Mouse (Mus musculus): Measurements from ENCODE around the gene Rpl13. TPM values are rescaled to one million over a fixed set of nuclear protein-coding genes. Genes with fewer than 3 reads are reported as not detected.
A peak's percentile ranks its signal among the peaks of the same experiment; 100 is the strongest.

The Rpl13 gene
- polyA plus RNA-seq, 1 experiment from 2014 or later = 811 TPM

- Histone ChIP-seq H3K4me1 (ENCODE audit: insufficient read depth) (peaks cover 20% of the 10 kb centered on the region), H3K9ac (replicated peaks) (peak overlapping the region; percentile 96), H3K36me3 (replicated peaks; ENCODE audit: insufficient read depth, low read length) (no peaks in the 10 kb centered on the region; the same call in 1 of the 2 replicates), H3K4me3 (ENCODE audit: low read depth, low read length) (peak overlapping the region; percentile 98), H3K4me2 (ENCODE audit: low read depth, low read length) (peak overlapping the region; percentile 92), H3K27me3 (ENCODE audit: insufficient read depth, low read length) (no peaks in the 10 kb centered on the region), H3K27ac (ENCODE audit: low read depth) (peak overlapping the region; percentile 91), H3K9me3 (ENCODE audit: low read length) (no peaks in the 10 kb centered on the region)
- DNase-seq (no peak), ATAC-seq (no peak)
- TF ChIP-seq CTCF (IDR thresholded peaks at IDR 0.05; ENCODE audit: low read depth) (peak; percentile 40), EP300 (IDR thresholded peaks at IDR 0.05; ENCODE audit: low read depth) (no peak)
- WGBS (ENCODE audit: insufficient replicate concordance) = 31% methylated on average over 7 of the region's 7 CpGs
These were observed 36.0 kb upstream of the Rpl13 start for GRCm38 (mm10) chr8:123066101-123066683.

- ATAC-seq = no peak
- Histone ChIP-seq H3K36me3 (replicated peaks; ENCODE audit: insufficient read depth, low read length) (peaks cover 12% of the 10 kb centered on the region), H3K4me2 (ENCODE audit: low read depth, low read length) (no peak overlapping the region), H3K27ac (ENCODE audit: low read depth) (no peak overlapping the region), H3K9ac (replicated peaks) (no peak overlapping the region), H3K4me1 (ENCODE audit: insufficient read depth) (peaks cover 10% of the 10 kb centered on the region), H3K27me3 (ENCODE audit: insufficient read depth, low read length) (no peaks in the 10 kb centered on the region), H3K9me3 (ENCODE audit: low read length) (no peaks in the 10 kb centered on the region), H3K4me3 (ENCODE audit: low read depth, low read length) (no peak overlapping the region)
- no peak for DNase-seq
- TF ChIP-seq CTCF (IDR thresholded peaks at IDR 0.05; ENCODE audit: low read depth) = no peak
- TF ChIP-seq EP300 (IDR thresholded peaks at IDR 0.05; ENCODE audit: low read depth) = no peak
- 80% methylated on average over 4 of the region's 4 CpGs for WGBS (ENCODE audit: insufficient replicate concordance)
These were observed 31.0 kb upstream of the Rpl13 start for GRCm38 (mm10) chr8:123071176-123071575.

DNA sequence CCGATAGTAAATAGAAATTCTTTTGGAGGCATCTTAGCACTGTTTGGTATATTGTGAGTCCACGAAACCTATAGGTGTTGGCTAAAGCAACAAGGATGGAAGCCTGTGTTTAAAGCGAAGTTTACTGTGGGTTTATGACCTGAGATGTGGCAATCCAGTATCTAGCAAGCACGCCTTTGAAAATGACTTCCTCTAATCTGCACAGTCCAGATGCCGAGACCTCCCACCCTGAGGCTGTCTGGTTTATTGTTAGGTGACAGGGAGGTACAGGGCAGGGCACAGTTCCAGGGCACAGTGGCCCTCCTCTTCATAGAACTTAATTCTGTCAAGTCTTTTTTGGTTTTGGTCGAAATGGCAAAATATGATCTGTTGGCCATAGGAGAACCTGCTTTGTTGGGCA is 24.9 kb upstream of the Rpl13 start:
- Histone ChIP-seq H3K9ac (replicated peaks) (no peak overlapping the region), H3K27me3 (ENCODE audit: insufficient read depth, low read length) (no peaks in the 10 kb centered on the region), H3K4me1 (ENCODE audit: insufficient read depth) (no peaks in the 10 kb centered on the region), H3K4me2 (ENCODE audit: low read depth, low read length) (no peak overlapping the region), H3K9me3 (ENCODE audit: low read length) (no peaks in the 10 kb centered on the region), H3K4me3 (ENCODE audit: low read depth, low read length) (no peak overlapping the region), H3K36me3 (replicated peaks; ENCODE audit: insufficient read depth, low read length) (peaks cover 49% of the 10 kb centered on the region), H3K27ac (ENCODE audit: low read depth) (no peak overlapping the region)
- 69% methylated on average over 6 of the region's 6 CpGs for whole genome bisulfite sequencing (ENCODE audit: insufficient replicate concordance)
- 0 out of 2 replicates have a peak, but pooled peaks have one; percentile 38 for ATAC-seq
- no peak for DNase-seq
- no peak for TF ChIP-seq CTCF (IDR thresholded peaks at IDR 0.05; ENCODE audit: low read depth)
- no peak for TF ChIP-seq EP300 (IDR thresholded peaks at IDR 0.05; ENCODE audit: low read depth)

GRCm38 (mm10) chr8:123082993-123083392 is 19.2 kb upstream of the Rpl13 start:
- no peak for ATAC-seq
- WGBS (ENCODE audit: insufficient replicate concordance) = 80% methylated on average over 6 of the region's 6 CpGs
- H3K27me3 ChIP-seq (ENCODE audit: insufficient read depth, low read length) = no peaks in the 10 kb centered on the region

DNA sequence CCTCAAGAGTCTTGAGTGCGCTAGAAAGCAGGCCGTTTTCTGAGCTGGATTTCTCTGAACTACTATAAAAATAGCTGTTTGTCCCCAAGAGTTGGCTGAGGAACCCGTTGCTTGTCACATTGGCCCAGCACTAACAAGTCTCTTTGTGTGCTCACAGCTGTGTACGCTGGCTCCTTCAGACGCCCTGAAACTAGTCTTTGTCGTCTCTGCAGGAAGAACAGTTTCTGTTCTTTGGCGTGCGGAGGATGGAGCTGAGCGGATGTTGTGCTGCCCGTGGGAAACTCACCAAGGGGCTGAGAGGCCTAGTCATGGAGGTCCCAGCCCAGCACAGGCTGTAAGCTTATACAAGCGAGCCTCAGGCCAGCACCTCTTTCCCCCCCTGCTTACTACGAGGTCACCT is 18.5 kb upstream of the Rpl13 start:
- no peaks in the 10 kb centered on the region for H3K9me3 ChIP-seq (ENCODE audit: low read length)
- no peak overlapping the region for H3K4me3 ChIP-seq (ENCODE audit: low read depth, low read length)
- ATAC-seq = no peak
- no peak overlapping the region for H3K4me2 ChIP-seq (ENCODE audit: low read depth, low read length)
- H3K4me1 ChIP-seq (ENCODE audit: insufficient read depth) = no peaks in the 10 kb centered on the region
- H3K36me3 ChIP-seq (replicated peaks; ENCODE audit: insufficient read depth, low read length) = peaks cover 59% of the 10 kb centered on the region
- no peak for DNase-seq
- WGBS (ENCODE audit: insufficient replicate concordance) = 89% methylated on average over 12 of the region's 12 CpGs
- no peaks in the 10 kb centered on the region for H3K27me3 ChIP-seq (ENCODE audit: insufficient read depth, low read length)
- H3K9ac ChIP-seq (replicated peaks) = no peak overlapping the region
- no peak for TF ChIP-seq EP300 (IDR thresholded peaks at IDR 0.05; ENCODE audit: low read depth)
- TF ChIP-seq CTCF (IDR thresholded peaks at IDR 0.05; ENCODE audit: low read depth) = no peak
- H3K27ac ChIP-seq (ENCODE audit: low read depth) = no peak overlapping the region

More at GRCm38 (mm10) chr8:123082993-123083392, 19.2 kb upstream of the Rpl13 start:
- Histone ChIP-seq H3K4me2 (ENCODE audit: low read depth, low read length) (no peak overlapping the region), H3K4me3 (ENCODE audit: low read depth, low read length) (no peak overlapping the region), H3K27ac (ENCODE audit: low read depth) (no peak overlapping the region), H3K4me1 (ENCODE audit: insufficient read depth) (no peaks in the 10 kb centered on the region), H3K9ac (replicated peaks) (no peak overlapping the region), H3K9me3 (ENCODE audit: low read length) (no peaks in the 10 kb centered on the region), H3K36me3 (replicated peaks; ENCODE audit: insufficient read depth, low read length) (peaks cover 61% of the 10 kb centered on the region)
- TF ChIP-seq CTCF (IDR thresholded peaks at IDR 0.05; ENCODE audit: low read depth) = no peak
- no peak for TF ChIP-seq EP300 (IDR thresholded peaks at IDR 0.05; ENCODE audit: low read depth)
- no peak for DNase-seq

- Histone ChIP-seq H3K4me1 (ENCODE audit: insufficient read depth) (no peaks in the 10 kb centered on the region), H3K9ac (replicated peaks) (no peak overlapping the region), H3K27me3 (ENCODE audit: insufficient read depth, low read length) (no peaks in the 10 kb centered on the region), H3K4me2 (ENCODE audit: low read depth, low read length) (no peak overlapping the region), H3K9me3 (ENCODE audit: low read length) (no peaks in the 10 kb centered on the region), H3K4me3 (ENCODE audit: low read depth, low read length) (no peak overlapping the region), H3K27ac (ENCODE audit: low read depth) (no peak overlapping the region), H3K36me3 (replicated peaks; ENCODE audit: insufficient read depth, low read length) (peaks cover 62% of the 10 kb centered on the region)
- TF ChIP-seq CTCF (IDR thresholded peaks at IDR 0.05; ENCODE audit: low read depth) (no peak), EP300 (IDR thresholded peaks at IDR 0.05; ENCODE audit: low read depth) (no peak)
- WGBS (ENCODE audit: insufficient replicate concordance) = 75% methylated on average over 9 of the region's 9 CpGs
- ATAC-seq = no peak
- no peak for DNase-seq
These were observed 14.9 kb upstream of the Rpl13 start for GRCm38 (mm10) chr8:123087289-123087688.

Measured in liver, postnatal 0 days (tissue).